Mouse (Mus musculus): ENCODE data around the gene Sh3d21. TPM values are rescaled to one million over a fixed set of nuclear protein-coding genes. Genes with fewer than 3 reads are reported as not detected.

Gene Sh3d21
- polyA plus RNA-seq, 1 experiment from 2014 or later, result 1.1 TPM

DNA sequence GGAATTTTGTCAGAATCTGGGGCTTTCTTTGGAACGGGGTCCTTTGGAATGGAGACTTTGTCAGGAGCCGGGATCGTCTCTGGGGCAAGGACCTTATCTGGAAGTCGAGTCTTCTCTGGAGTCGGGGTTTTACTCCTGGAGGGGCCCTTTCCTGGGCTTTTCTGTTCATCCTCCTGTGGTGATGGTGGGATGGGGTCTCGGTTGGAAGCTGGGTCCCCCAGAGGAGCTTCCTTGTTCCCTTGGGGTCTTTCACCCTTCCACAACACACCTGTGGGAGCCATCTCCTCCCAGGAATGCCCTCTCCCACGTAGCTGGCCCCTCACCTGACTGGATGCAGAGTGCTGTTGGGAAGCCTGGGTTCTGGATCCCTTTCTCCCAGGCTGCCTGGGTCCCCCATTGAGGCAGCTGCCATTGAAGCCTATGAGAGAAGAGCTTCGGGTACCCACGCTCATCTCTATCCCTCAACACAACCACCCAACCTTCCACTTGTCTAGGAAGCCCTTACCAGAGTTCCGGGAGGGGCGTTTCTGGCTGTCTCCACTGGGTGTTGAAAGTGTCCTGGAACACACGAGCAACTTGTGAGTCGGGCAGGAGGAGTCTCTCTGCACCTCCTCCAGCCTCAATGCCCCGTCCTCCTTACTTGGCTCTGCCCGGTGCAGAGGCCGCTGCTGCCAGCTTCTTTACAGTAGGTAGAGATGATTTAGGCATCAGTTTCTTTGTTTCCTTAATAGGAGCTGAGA lies 11.4 kb downstream of the Sh3d21 start:
- 83% methylated on average over 16 of the region's 16 CpGs for WGBS
- Histone ChIP-seq H3K36me3 (ENCODE audit: control insufficient read depth, insufficient read depth, low read length) (no peaks in the 10 kb centered on the region), H3K4me2 (ENCODE audit: low read length) (no peak overlapping the region), H3K27me3 (replicated peaks; ENCODE audit: control insufficient read depth, insufficient read depth, low read length) (peaks cover 33% of the 10 kb centered on the region), H3K4me3 (ENCODE audit: low read depth, low read length) (no peak overlapping the region), H3K27ac (ENCODE audit: low read depth, low read length) (no peak overlapping the region), H3K9ac (ENCODE audit: low read length) (no peak overlapping the region), H3K4me1 (ENCODE audit: control insufficient read depth, insufficient read depth, low read length) (peaks cover 12% of the 10 kb centered on the region), H3K9me3 (replicated peaks; ENCODE audit: control insufficient read depth, low read length) (no peaks in the 10 kb centered on the region)
- DNase-seq (ENCODE audit: low spot score) (no peak), ATAC-seq (no peak)

DNA sequence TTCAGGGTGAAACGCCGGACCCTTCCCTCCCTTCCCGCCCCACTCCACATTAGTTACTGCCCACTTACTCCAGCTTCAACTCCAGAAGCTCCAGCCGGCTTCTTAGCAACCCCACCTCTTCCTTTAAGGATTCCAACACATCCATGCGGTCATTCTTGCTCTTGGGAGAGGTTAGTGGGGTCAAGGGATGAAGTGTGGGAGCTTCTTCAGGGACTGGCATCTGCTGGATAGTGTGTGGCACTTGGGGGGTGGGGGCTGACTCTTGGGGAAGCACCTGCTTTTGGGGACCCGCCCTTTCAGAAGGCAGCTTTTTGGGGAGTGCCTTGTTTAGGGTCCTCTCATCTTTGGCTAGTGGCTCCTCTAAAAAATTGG lies 12.4 kb downstream of the Sh3d21 start:
- H3K27me3 ChIP-seq (replicated peaks; ENCODE audit: control insufficient read depth, insufficient read depth, low read length), result peaks cover 33% of the 10 kb centered on the region
- no peak overlapping the region for H3K4me2 ChIP-seq (ENCODE audit: low read length)
- no peaks in the 10 kb centered on the region for H3K9me3 ChIP-seq (replicated peaks; ENCODE audit: control insufficient read depth, low read length)
- ATAC-seq (no peak), DNase-seq (ENCODE audit: low spot score) (no peak)
- H3K27ac ChIP-seq (ENCODE audit: low read depth, low read length), result no peak overlapping the region
- 79% methylated on average over 6 of the region's 6 CpGs for WGBS
- peaks cover 12% of the 10 kb centered on the region for H3K4me1 ChIP-seq (ENCODE audit: control insufficient read depth, insufficient read depth, low read length)
- no peaks in the 10 kb centered on the region for H3K36me3 ChIP-seq (ENCODE audit: control insufficient read depth, insufficient read depth, low read length)
- no peak overlapping the region for H3K4me3 ChIP-seq (ENCODE audit: low read depth, low read length)
- H3K9ac ChIP-seq (ENCODE audit: low read length), result no peak overlapping the region

DNA sequence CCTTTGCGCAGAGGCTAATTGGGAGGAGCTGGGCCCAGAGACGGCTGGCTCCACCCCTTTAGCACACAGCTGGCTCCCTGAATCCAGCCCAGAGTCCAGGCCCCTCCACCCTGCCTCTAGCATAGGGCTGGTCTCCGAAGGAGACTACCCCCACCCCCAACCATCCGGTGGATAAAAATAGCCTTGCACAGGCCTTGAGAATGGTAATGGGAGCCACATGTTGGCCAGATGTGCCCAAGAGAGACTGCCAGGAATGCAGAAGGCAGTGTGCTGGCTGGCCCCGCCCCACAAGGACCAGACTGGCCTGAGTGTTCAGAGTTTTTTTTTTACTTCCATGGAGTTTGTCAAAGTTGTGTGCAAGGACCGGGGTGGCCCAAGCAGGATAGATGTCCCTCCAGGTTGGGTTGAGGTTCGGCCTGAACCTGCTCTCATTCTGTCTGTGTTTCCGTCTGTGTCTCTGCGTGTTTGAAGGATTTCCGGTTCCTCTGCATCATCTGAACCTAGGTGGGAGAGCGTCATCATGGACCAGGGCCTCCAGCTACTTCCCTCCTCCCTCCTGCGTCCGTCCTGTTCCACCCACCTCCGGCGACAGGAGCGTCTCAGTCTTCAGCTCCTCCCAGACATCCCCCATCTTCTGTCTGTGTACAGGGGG lies 12.9 kb downstream of the Sh3d21 start:
- Histone ChIP-seq H3K4me1 (ENCODE audit: control insufficient read depth, insufficient read depth, low read length) (peaks cover 12% of the 10 kb centered on the region), H3K9ac (ENCODE audit: low read length) (no peak overlapping the region), H3K4me2 (ENCODE audit: low read length) (no peak overlapping the region), H3K27ac (ENCODE audit: low read depth, low read length) (no peak overlapping the region), H3K36me3 (ENCODE audit: control insufficient read depth, insufficient read depth, low read length) (no peaks in the 10 kb centered on the region), H3K9me3 (replicated peaks; ENCODE audit: control insufficient read depth, low read length) (no peaks in the 10 kb centered on the region), H3K27me3 (replicated peaks; ENCODE audit: control insufficient read depth, insufficient read depth, low read length) (peaks cover 33% of the 10 kb centered on the region), H3K4me3 (ENCODE audit: low read depth, low read length) (no peak overlapping the region)
- 57% methylated on average over 16 of the region's 16 CpGs for WGBS
- ATAC-seq (no peak), DNase-seq (ENCODE audit: low spot score) (peak; percentile 30)

DNA sequence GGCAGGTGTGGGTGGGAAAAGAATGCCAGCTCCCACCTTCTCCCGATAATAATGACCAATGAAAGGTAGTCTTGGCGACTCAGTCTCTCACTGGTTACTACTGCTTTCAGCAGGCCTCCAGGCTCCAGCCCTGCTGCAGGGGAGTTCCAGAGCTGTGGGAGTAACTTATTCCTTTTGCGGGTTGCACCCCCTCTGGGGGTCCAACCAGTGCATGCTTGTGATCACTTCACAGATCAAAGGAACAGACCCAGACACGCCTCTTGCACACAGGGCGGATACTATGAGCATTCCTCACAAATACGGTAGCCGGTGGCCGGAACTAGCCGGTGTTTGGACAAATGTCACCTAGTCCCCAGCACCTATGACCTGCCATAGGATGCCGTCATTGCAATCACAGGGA lies 13.5 kb downstream of the Sh3d21 start:
- H3K9ac ChIP-seq (ENCODE audit: low read length), result no peak overlapping the region
- ATAC-seq (no peak), DNase-seq (ENCODE audit: low spot score) (no peak)
- H3K27ac ChIP-seq (ENCODE audit: low read depth, low read length), result no peak overlapping the region
- H3K4me3 ChIP-seq (ENCODE audit: low read depth, low read length), result 0 out of 2 replicates have a peak overlapping the region, but pooled peaks have one; percentile 38
- H3K36me3 ChIP-seq (ENCODE audit: control insufficient read depth, insufficient read depth, low read length), result no peaks in the 10 kb centered on the region
- WGBS, result 65% methylated on average over 10 of the region's 10 CpGs
- peak overlapping the region; percentile 63; the same call in 1 of the 2 replicates for H3K4me2 ChIP-seq (ENCODE audit: low read length)
- H3K9me3 ChIP-seq (replicated peaks; ENCODE audit: control insufficient read depth, low read length), result no peaks in the 10 kb centered on the region
- peaks cover 12% of the 10 kb centered on the region for H3K4me1 ChIP-seq (ENCODE audit: control insufficient read depth, insufficient read depth, low read length)
- peaks cover 33% of the 10 kb centered on the region for H3K27me3 ChIP-seq (replicated peaks; ENCODE audit: control insufficient read depth, insufficient read depth, low read length)

DNA sequence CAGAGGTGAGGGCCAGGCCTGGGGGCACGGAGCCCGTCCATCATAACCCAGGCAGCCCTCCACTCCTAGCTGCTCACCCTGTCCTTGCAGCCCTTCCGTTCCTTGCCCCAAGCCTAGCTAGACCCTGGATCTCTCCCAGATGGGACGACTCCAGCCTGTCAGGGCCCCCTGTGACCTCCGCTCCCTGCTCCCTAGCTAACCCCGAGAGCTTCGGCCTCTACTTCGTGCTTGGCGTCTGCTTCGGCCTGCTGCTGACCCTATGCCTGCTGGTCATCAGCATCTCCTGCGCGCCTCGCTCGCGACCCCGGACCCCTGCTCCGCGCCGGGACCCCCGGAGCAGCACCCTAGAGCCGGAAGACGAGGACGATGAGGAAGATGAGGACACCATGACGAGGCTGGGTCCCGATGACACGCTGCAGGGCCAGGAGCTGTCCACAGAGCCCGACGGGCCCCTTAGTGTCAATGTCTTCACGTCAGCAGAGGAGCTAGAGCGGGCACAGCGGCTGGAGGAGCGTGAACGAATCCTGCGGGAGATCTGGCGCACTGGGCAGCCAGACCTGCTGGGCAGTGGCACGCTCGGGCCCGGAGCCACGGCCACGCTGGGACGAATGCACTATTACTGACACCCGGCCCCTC lies 14.1 kb downstream of the Sh3d21 start:
- 33% methylated on average over 42 of the region's 42 CpGs for WGBS
- peaks cover 33% of the 10 kb centered on the region for H3K27me3 ChIP-seq (replicated peaks; ENCODE audit: control insufficient read depth, insufficient read depth, low read length)

DNA sequence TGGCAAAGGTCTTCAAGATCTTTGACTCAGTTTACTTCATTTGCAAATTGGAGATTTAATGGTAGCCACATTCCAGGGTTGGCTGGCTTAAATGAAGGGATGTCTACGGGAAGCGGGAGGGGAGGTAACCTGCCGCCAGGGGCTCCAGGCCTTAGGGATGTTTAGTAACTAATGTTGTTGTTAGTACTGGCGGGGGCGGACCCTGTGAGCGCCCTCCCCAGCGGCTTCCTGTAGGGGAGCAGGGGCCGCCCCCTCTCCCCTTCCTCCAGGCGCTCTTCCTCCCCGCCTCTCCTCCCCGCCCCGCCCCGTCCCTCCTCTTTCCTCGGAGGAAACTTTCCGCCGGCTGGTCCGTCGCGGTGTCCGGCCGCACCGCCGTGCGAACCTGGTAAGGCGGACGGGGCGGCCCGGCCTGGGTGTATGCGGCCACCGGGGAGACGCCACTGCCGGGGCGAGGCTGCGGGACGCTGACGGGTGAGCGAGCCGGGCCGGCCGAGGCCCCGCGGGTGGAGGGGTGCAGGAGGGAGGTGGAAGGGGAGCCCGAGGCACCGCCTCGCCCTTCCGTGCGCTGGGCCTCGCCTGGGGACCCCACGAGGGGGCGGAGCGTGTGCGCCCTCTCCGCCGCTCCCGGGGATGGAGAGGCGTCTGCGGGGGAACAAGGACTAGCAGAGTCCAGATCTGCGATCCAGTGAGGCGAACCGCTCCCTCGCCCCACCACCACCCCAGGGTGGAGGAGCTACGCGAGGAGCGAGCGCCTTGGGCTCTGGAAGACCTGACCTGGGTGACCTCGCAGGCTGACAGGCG lies 14.9 kb downstream of the Sh3d21 start:
- peak overlapping the region; percentile 63 for H3K4me2 ChIP-seq (ENCODE audit: low read length)
- H3K27ac ChIP-seq (ENCODE audit: low read depth, low read length), result no peak overlapping the region
- H3K4me1 ChIP-seq (ENCODE audit: control insufficient read depth, insufficient read depth, low read length), result peaks cover 12% of the 10 kb centered on the region
- peak; percentile 23 for DNase-seq (ENCODE audit: low spot score)
- 0 out of 2 replicates have a peak, but pooled peaks have one; percentile 55 for ATAC-seq
- peak overlapping the region; percentile 38 for H3K4me3 ChIP-seq (ENCODE audit: low read depth, low read length)
- no peaks in the 10 kb centered on the region for H3K36me3 ChIP-seq (ENCODE audit: control insufficient read depth, insufficient read depth, low read length)
- no peaks in the 10 kb centered on the region for H3K9me3 ChIP-seq (replicated peaks; ENCODE audit: control insufficient read depth, low read length)
- peaks cover 33% of the 10 kb centered on the region for H3K27me3 ChIP-seq (replicated peaks; ENCODE audit: control insufficient read depth, insufficient read depth, low read length)
- WGBS, result under 1% methylated on average over 63 of the region's 67 CpGs
- H3K9ac ChIP-seq (ENCODE audit: low read length), result peak overlapping the region; percentile 51

More for the DNA sequence above, 14.1 kb downstream of the Sh3d21 start:
- Histone ChIP-seq H3K4me3 (ENCODE audit: low read depth, low read length) (peak overlapping the region; percentile 38), H3K9me3 (replicated peaks; ENCODE audit: control insufficient read depth, low read length) (no peaks in the 10 kb centered on the region), H3K9ac (ENCODE audit: low read length) (peak overlapping the region; percentile 51), H3K36me3 (ENCODE audit: control insufficient read depth, insufficient read depth, low read length) (no peaks in the 10 kb centered on the region), H3K27ac (ENCODE audit: low read depth, low read length) (no peak overlapping the region), H3K4me2 (ENCODE audit: low read length) (peak overlapping the region; percentile 63), H3K4me1 (ENCODE audit: control insufficient read depth, insufficient read depth, low read length) (peaks cover 12% of the 10 kb centered on the region)
- no peak for ATAC-seq
- no peak for DNase-seq (ENCODE audit: low spot score)

DNA sequence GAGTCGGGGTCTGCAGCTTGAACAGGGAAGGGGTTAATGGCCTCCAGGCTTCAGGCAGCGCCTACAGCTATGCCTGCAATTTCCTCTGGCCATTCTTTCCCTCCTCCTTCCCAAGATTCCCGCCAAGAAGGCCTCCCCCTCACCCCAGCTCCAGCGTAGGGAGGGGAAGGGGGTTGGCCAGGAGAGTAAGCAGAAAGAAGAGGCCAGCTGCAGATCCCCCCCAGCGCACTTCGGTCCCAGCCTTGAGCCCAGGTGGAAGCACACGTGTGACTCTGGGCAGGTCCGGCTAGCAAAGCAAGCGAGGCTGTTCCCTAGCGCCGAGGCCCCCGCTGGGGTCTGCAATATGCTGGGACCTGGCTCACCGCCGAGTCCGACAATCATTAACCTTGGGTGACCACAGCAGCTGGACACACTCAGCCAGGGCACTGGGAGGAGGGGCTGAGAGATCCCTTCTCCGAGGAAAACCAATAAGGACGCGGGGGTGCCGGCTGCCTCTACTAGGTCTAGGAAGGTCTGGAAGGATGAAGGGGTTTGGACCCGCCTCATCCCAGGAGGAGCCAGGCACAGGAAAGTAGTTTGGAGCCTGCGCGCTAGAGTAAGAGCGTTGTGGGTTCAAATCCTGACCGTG lies 15.6 kb downstream of the Sh3d21 start, which contains the start of gene Eva1b:
Gene Eva1b (plus strand): TSS at position 212 of the 628 bp plus-strand sequence.
- no peaks in the 10 kb centered on the region for H3K36me3 ChIP-seq (ENCODE audit: control insufficient read depth, insufficient read depth, low read length)
- H3K4me3 ChIP-seq (ENCODE audit: low read depth, low read length), result peak within 1 kb of the TSS; percentile 38
- WGBS, result 5% methylated on average over 24 of the region's 24 CpGs
- H3K27me3 ChIP-seq (replicated peaks; ENCODE audit: control insufficient read depth, insufficient read depth, low read length), result peaks cover 33% of the 10 kb centered on the region
- ATAC-seq (peak; percentile 40), DNase-seq (ENCODE audit: low spot score) (peak; percentile 22)
- peak within 1 kb of the TSS; percentile 63 for H3K4me2 ChIP-seq (ENCODE audit: low read length)
- H3K9ac ChIP-seq (ENCODE audit: low read length), result peak within 1 kb of the TSS; percentile 51
- peaks cover 12% of the 10 kb centered on the region for H3K4me1 ChIP-seq (ENCODE audit: control insufficient read depth, insufficient read depth, low read length)
- no peak within 1 kb of the TSS for H3K27ac ChIP-seq (ENCODE audit: low read depth, low read length)
- H3K9me3 ChIP-seq (replicated peaks; ENCODE audit: control insufficient read depth, low read length), result no peaks in the 10 kb centered on the region

DNA sequence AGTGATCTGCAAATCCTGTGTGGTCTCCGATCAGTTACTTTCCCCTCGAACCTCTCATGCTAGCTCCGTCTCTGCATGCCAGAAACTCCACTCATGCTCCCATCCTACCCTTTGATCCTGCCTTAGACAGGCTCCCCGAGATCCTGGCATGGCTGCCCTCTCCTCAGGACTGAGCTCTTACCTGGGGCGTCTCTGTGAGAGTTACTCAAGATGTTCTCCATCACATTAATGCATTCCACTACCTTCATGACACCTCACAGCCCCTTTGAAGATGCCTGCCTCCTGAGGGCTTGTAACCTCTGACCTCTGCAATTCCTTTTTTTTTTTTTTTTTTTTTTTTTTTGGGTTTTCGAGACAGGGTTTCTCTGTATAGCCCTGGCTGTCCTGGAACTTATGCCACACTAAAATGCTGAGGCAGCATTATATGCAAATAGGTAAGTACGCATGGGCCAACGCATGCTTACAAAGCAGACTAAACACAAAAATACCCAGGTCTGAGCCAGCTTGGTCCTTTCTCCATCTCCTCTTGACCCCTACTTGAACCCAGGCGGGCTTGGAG lies 16.2 kb downstream of the Sh3d21 start:
- Histone ChIP-seq H3K27ac (ENCODE audit: low read depth, low read length) (no peak overlapping the region), H3K9ac (ENCODE audit: low read length) (no peak overlapping the region), H3K4me1 (ENCODE audit: control insufficient read depth, insufficient read depth, low read length) (peaks cover 12% of the 10 kb centered on the region), H3K27me3 (replicated peaks; ENCODE audit: control insufficient read depth, insufficient read depth, low read length) (peaks cover 33% of the 10 kb centered on the region), H3K36me3 (ENCODE audit: control insufficient read depth, insufficient read depth, low read length) (no peaks in the 10 kb centered on the region), H3K4me2 (ENCODE audit: low read length) (0 out of 2 replicates have a peak overlapping the region, but pooled peaks have one; percentile 63), H3K9me3 (replicated peaks; ENCODE audit: control insufficient read depth, low read length) (no peaks in the 10 kb centered on the region), H3K4me3 (ENCODE audit: low read depth, low read length) (no peak overlapping the region)
- no peak for DNase-seq (ENCODE audit: low spot score)
- no peak; the same call in 1 of the 2 replicates for ATAC-seq
- 64% methylated on average over 9 of the region's 9 CpGs for WGBS

All from forebrain, embryonic 14.5 days (tissue).